Mouse (Mus musculus): ENCODE measurements around the gene Eefsec.

Eefsec gene

GRCm38 (mm10) chr6:88416130-88416758, 30.1 kb downstream of the Eefsec start:
- no peak for DNase-seq (ENCODE audit: low spot score)

- DNase-seq (ENCODE audit: low spot score): no peak
Measured at GRCm38 (mm10) chr6:88412604-88413003, 33.7 kb downstream of the Eefsec start.

GRCm38 (mm10) chr6:88409492-88409891, 36.8 kb downstream of the Eefsec start:
- DNase-seq (ENCODE audit: low spot score): no peak

- no peak for DNase-seq (ENCODE audit: low spot score)
Measured at GRCm38 (mm10) chr6:88400451-88400850, 45.9 kb downstream of the Eefsec start.

- no peak for DNase-seq (ENCODE audit: low spot score)
Measured at GRCm38 (mm10) chr6:88397985-88398384, 48.4 kb downstream of the Eefsec start.

- DNase-seq (ENCODE audit: low spot score): no peak
Measured at GRCm38 (mm10) chr6:88388946-88389345, 57.4 kb downstream of the Eefsec start.

- DNase-seq (ENCODE audit: low spot score): no peak
Measured at GRCm38 (mm10) chr6:88387836-88388724, 58.3 kb downstream of the Eefsec start.

GRCm38 (mm10) chr6:88384420-88385053, 61.8 kb downstream of the Eefsec start:
- DNase-seq (ENCODE audit: low spot score): no peak

GRCm38 (mm10) chr6:88383734-88384133, 62.6 kb downstream of the Eefsec start:
- DNase-seq (ENCODE audit: low spot score): no peak

GRCm38 (mm10) chr6:88379756-88380155, 66.6 kb downstream of the Eefsec start:
- DNase-seq (ENCODE audit: low spot score): no peak

GRCm38 (mm10) chr6:88378829-88379228, 67.5 kb downstream of the Eefsec start:
- peak; percentile 9 for DNase-seq (ENCODE audit: low spot score)

GRCm38 (mm10) chr6:88374247-88374646, 72.1 kb downstream of the Eefsec start:
- DNase-seq (ENCODE audit: low spot score): no peak

- no peak for DNase-seq (ENCODE audit: low spot score)
Measured at GRCm38 (mm10) chr6:88369851-88370635, 76.3 kb downstream of the Eefsec start.

GRCm38 (mm10) chr6:88363475-88364012, 82.8 kb downstream of the Eefsec start:
- no peak for DNase-seq (ENCODE audit: low spot score)

- DNase-seq (ENCODE audit: low spot score): no peak
Measured at GRCm38 (mm10) chr6:88361096-88361495, 85.2 kb downstream of the Eefsec start.

GRCm38 (mm10) chr6:88358210-88358609, 88.1 kb downstream of the Eefsec start:
- no peak for DNase-seq (ENCODE audit: low spot score)

- no peak for DNase-seq (ENCODE audit: low spot score)
Measured at GRCm38 (mm10) chr6:88355866-88356265, 90.5 kb downstream of the Eefsec start.

- no peak for DNase-seq (ENCODE audit: low spot score)
Measured at GRCm38 (mm10) chr6:88352541-88352940, 93.8 kb downstream of the Eefsec start.

GRCm38 (mm10) chr6:88346776-88347175, 99.6 kb downstream of the Eefsec start:
- DNase-seq (ENCODE audit: low spot score): no peak

- no peak for DNase-seq (ENCODE audit: low spot score)
Measured at GRCm38 (mm10) chr6:88345311-88345710, 101.0 kb downstream of the Eefsec start.
